Comparison of ENCODE assay signal across 23 mouse cellular contexts in genomic region chr13:39376677-39377076, GRCm38 (mm10).
DNase-seq lines count a peak whose midpoint lies in the region; ATAC-seq and TF ChIP-seq lines count a peak whose summit lies in the region.
"Had no signal": no experiment of that assay in that cellular context is flagged by ENCODE, and none has a peak within 500 bp of the region (broad histone marks: within the 10 kb centered on the region; RNA-seq: fewer than 3 reads in every experiment).

No protein-coding gene starts in this region.

- TF ChIP-seq CTCF in lung, postnatal 0 days (IDR thresholded peaks at IDR 0.05), result no peak
- no peak for TF ChIP-seq CTCF in lung, adult 2 months (IDR thresholded peaks at IDR 0.05; ENCODE audit: insufficient read depth, low read length)

- ATAC-seq in lung, postnatal 0 days, result no peak
- ATAC-seq: activated CD4-positive, CD25-positive, alpha-beta regulatory T cell, adult 4 months; forebrain, embryonic 15.5 days; Patski had no signal

- H3K4me3 ChIP-seq in lung, postnatal 0 days (ENCODE audit: low read depth, low read length), result no peak overlapping the region
- no peak overlapping the region for H3K4me3 ChIP-seq in lung, adult 2 months (replicated peaks; ENCODE audit: extremely low read depth, low read depth, low read length)
- H3K4me3 ChIP-seq in limb, embryonic 10.5 days, result no peak overlapping the region
- H3K4me3 ChIP-seq: embryonic facial prominence, embryonic 15.5 days; erythroblast, embryonic 14.5 days; forebrain, embryonic 15.5 days; heart, adult 2 months; heart, embryonic 15.5 days had no signal

- TF ChIP-seq EP300 in lung, postnatal 0 days (IDR thresholded peaks at IDR 0.05), result no peak

- no peak for TF ChIP-seq POLR2A in lung, adult 2 months (IDR thresholded peaks at IDR 0.05; ENCODE audit: borderline replicate concordance, extremely low read depth, low read depth, low read length)

- no peak overlapping the region for H3K9ac ChIP-seq in lung, postnatal 0 days (replicated peaks; ENCODE audit: low read depth)
- H3K9ac ChIP-seq: embryonic facial prominence, embryonic 15.5 days; forebrain, embryonic 15.5 days; heart, embryonic 15.5 days; hindbrain, embryonic 14.5 days had no signal

- WGBS in lung, postnatal 0 days, result 63% methylated on average over 8 of the region's 8 CpGs
- WGBS in lung, adult 2 months, result 69% methylated on average over 8 of the region's 8 CpGs
- WGBS in limb, embryonic 10.5 days, result 35% methylated on average over 8 of the region's 8 CpGs

- H3K36me3 ChIP-seq in lung, postnatal 0 days (ENCODE audit: insufficient read depth, low read length), result no peaks in the 10 kb centered on the region
- no peaks in the 10 kb centered on the region for H3K36me3 ChIP-seq in limb, embryonic 10.5 days
- H3K36me3 ChIP-seq: embryonic facial prominence, embryonic 15.5 days; forebrain, embryonic 15.5 days; heart, embryonic 15.5 days had no signal

- no peaks in the 10 kb centered on the region for H3K27me3 ChIP-seq in lung, postnatal 0 days (replicated peaks; ENCODE audit: insufficient read depth, low read length)
- no peaks in the 10 kb centered on the region for H3K27me3 ChIP-seq in limb, embryonic 10.5 days (ENCODE audit: low read depth, poor library complexity, severe bottlenecking)
- H3K27me3 ChIP-seq: CH12.LX; embryonic facial prominence, embryonic 15.5 days; forebrain, embryonic 15.5 days; heart, embryonic 15.5 days had no signal

- no peaks in the 10 kb centered on the region for H3K4me1 ChIP-seq in lung, postnatal 0 days (ENCODE audit: insufficient read depth, low read depth, low read length)
- no peaks in the 10 kb centered on the region; the same call in 1 of the 2 replicates for H3K4me1 ChIP-seq in lung, adult 2 months (ENCODE audit: control insufficient read depth, insufficient read depth, low read length)
- H3K4me1 ChIP-seq in limb, embryonic 10.5 days, result peaks cover 11% of the 10 kb centered on the region
- H3K4me1 ChIP-seq: embryonic facial prominence, embryonic 15.5 days; forebrain, embryonic 15.5 days; heart, embryonic 15.5 days had no signal

- intact Hi-C loops in gastrocnemius, postnatal 36 days (cut with DNase I), result no loop called here

- no peak overlapping the region for H3K27ac ChIP-seq in lung, postnatal 0 days (ENCODE audit: low read length)
- H3K27ac ChIP-seq in limb, embryonic 10.5 days, result peak overlapping the region; percentile 44; the same call in 1 of the 2 replicates
- H3K27ac ChIP-seq: embryonic facial prominence, embryonic 15.5 days; forebrain, embryonic 15.5 days; heart, adult 2 months; heart, embryonic 15.5 days; hindbrain, embryonic 14.5 days had no signal

- peak; percentile 6 for DNase-seq in kidney, postnatal 10 days
- DNase-seq in kidney, adult 11 months, result no peak
- DNase-seq in lung, postnatal 0 days (ENCODE audit: low spot score), result peak; percentile 7
- no peak for DNase-seq in lung, adult 2 months
- DNase-seq in limb, embryonic 10.5 days (ENCODE audit: low spot score), result peak; percentile 61
- peak; percentile 11 for DNase-seq in mesoderm, embryonic 11.5 days (ENCODE audit: low read depth, low spot score)
- DNase-seq in gastrocnemius, postnatal 36 days, result no peak
- DNase-seq: adrenal gland, postnatal 14 days; cerebellum, adult 18-20 months; cerebellum, adult 9-11 months; cerebellum, postnatal 36 days; gastrocnemius, postnatal 10 days; heart, adult 2 months; heart, postnatal 14 days had no signal

- no peaks in the 10 kb centered on the region for H3K9me3 ChIP-seq in lung, postnatal 0 days (ENCODE audit: low read length)
- no peaks in the 10 kb centered on the region for H3K9me3 ChIP-seq in limb, embryonic 10.5 days (replicated peaks)
- H3K9me3 ChIP-seq: embryonic facial prominence, embryonic 15.5 days; forebrain, embryonic 15.5 days; heart, embryonic 15.5 days had no signal

- H3K4me2 ChIP-seq in lung, postnatal 0 days (replicated peaks; ENCODE audit: low read depth, low read length), result no peak overlapping the region
- H3K4me2 ChIP-seq: embryonic facial prominence, embryonic 15.5 days; forebrain, embryonic 15.5 days; heart, embryonic 11.5 days; heart, embryonic 15.5 days; hindbrain, embryonic 14.5 days had no signal

Comparison
In these comparisons a context has a peak if more than half of its experiments do, and no peak if none do; other contexts are left out.
1. DNase-seq: peak in kidney, postnatal 10 days (single experiment), lung, postnatal 0 days (single experiment), limb, embryonic 10.5 days (single experiment) and mesoderm, embryonic 11.5 days (single experiment); none in kidney, adult 11 months (single experiment), lung, adult 2 months (single experiment) and gastrocnemius, postnatal 36 days (0 of 2).